Comparison of ENCODE assay signal across 8 mouse cellular contexts in the genomic region with DNA sequence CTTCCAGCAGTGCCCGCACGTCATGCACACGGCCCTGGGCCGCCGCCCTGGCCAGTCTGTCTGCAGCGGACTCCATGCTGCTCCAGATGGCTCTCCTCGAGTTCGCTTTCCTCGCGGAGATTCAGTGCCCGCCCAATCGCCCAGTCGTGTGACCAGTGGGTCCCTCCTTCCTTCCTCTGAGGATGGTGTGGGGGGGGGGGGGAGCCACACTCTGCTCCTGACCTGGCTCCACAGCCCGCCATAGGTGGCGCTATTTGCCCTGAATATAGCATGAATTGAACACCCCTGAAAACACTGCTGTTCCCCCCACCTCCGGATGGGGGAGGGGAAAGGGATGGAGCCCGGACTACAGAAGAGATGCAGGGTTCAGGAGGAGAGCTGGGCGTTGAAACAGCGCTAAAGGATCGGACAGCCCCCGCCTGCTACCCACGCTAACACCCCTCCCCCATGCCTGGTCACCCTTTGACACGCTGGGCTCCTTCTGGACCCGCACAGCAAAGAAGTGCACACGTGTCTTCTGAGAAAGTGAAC. TPM values are rescaled to one million over a fixed set of nuclear protein-coding genes. Genes with fewer than 3 reads are reported as not detected.
DNase-seq lines count a peak whose midpoint lies in the region; ATAC-seq and TF ChIP-seq lines count a peak whose summit lies in the region.

No protein-coding gene starts in this region.

- H3K27me3 ChIP-seq in forebrain, embryonic 12.5 days = peaks cover 85% of the 10 kb centered on the region
- peaks cover 73% of the 10 kb centered on the region for H3K27me3 ChIP-seq in kidney, postnatal 0 days (ENCODE audit: insufficient read depth, low read length)

- DNase-seq in B cell, adult 2 months = peak; percentile 37 to 41
- peak; percentile 85 for DNase-seq in Muller cell, postnatal 12 days (ENCODE audit: inconsistent ontology term)
- DNase-seq in kidney, postnatal 0 days (ENCODE audit: low spot score) = no peak
- DNase-seq in mesoderm, embryonic 11.5 days (ENCODE audit: low read depth, low spot score) = peak; percentile 62
- DNase-seq in left cerebral cortex, adult 9 months (ENCODE audit: low spot score in 2 of 2) = no peak
- no peak for DNase-seq in cerebellum, adult 9-11 months
- no peak for DNase-seq in cerebellum, adult 18-20 months

- H3K9me3 ChIP-seq in forebrain, embryonic 12.5 days = no peaks in the 10 kb centered on the region
- H3K9me3 ChIP-seq in kidney, postnatal 0 days (replicated peaks; ENCODE audit: low read length) = no peaks in the 10 kb centered on the region

- H3K4me1 ChIP-seq in forebrain, embryonic 12.5 days = peaks cover 6% of the 10 kb centered on the region
- no peaks in the 10 kb centered on the region for H3K4me1 ChIP-seq in kidney, postnatal 0 days (replicated peaks; ENCODE audit: insufficient read depth, low read length)

- H3K4me3 ChIP-seq in forebrain, embryonic 12.5 days (replicated peaks) = peak overlapping the region; percentile 9
- H3K4me3 ChIP-seq in kidney, postnatal 0 days (replicated peaks; ENCODE audit: low read depth, low read length) = 0 out of 2 replicates have a peak overlapping the region, but pooled peaks have one; percentile 6

- TF ChIP-seq CTCF in kidney, postnatal 0 days (IDR thresholded peaks at IDR 0.05; ENCODE audit: low read depth) = peak; percentile 32; the same call in 1 of the 2 replicates

- peak overlapping the region; percentile 32 for H3K4me2 ChIP-seq in forebrain, embryonic 12.5 days
- no peak overlapping the region for H3K4me2 ChIP-seq in kidney, postnatal 0 days (ENCODE audit: low read length)

- under 1% methylated on average over 25 of the region's 25 CpGs for WGBS in forebrain, embryonic 12.5 days
- under 1% methylated on average over 25 of the region's 25 CpGs for WGBS in kidney, postnatal 0 days

- H3K9ac ChIP-seq in forebrain, embryonic 12.5 days = no peak overlapping the region
- H3K9ac ChIP-seq in kidney, postnatal 0 days (ENCODE audit: low read depth, low read length) = no peak overlapping the region

- no peaks in the 10 kb centered on the region for H3K36me3 ChIP-seq in forebrain, embryonic 12.5 days (replicated peaks)
- H3K36me3 ChIP-seq in kidney, postnatal 0 days (ENCODE audit: insufficient read depth, low read length) = no peaks in the 10 kb centered on the region

- H3K27ac ChIP-seq in forebrain, embryonic 12.5 days = no peak overlapping the region
- H3K27ac ChIP-seq in kidney, postnatal 0 days = no peak overlapping the region

- peak; percentile 79 for ATAC-seq in forebrain, embryonic 12.5 days (ENCODE audit: low FRiP score)
- peak; percentile 43; the same call in 1 of the 2 replicates for ATAC-seq in kidney, postnatal 0 days (replicated peaks; ENCODE audit: low FRiP score, low read depth)

RNA-seq across cellular contexts. Expression of a gene that starts 12.4 kb away (rescaled TPM):
- polyA plus RNA-seq in forebrain, embryonic 12.5 days (2016; fragmentation: Nextera tagmentation; extraction: Ambion mirVana) = not detected in 2 replicates
- polyA plus RNA-seq in kidney, postnatal 0 days (2015; fragmentation: Nextera tagmentation; extraction: Ambion mirVana) = not detected in 2 replicates

RNA-seq across cellular contexts. Expression of a gene that starts 28.7 kb away (rescaled TPM):
- 0.27 and 0.28 TPM in 2 replicates for polyA plus RNA-seq in forebrain, embryonic 12.5 days (2016; fragmentation: Nextera tagmentation; extraction: Ambion mirVana)
- 3.3 and 4.9 TPM in 2 replicates for polyA plus RNA-seq in kidney, postnatal 0 days (2015; fragmentation: Nextera tagmentation; extraction: Ambion mirVana)

Comparison
In these comparisons a context has a peak if more than half of its experiments do, and no peak if none do; other contexts are left out.
1. DNase-seq: peak in B cell, adult 2 months (2 of 2), Muller cell, postnatal 12 days (single experiment) and mesoderm, embryonic 11.5 days (single experiment); none in kidney, postnatal 0 days (single experiment), left cerebral cortex, adult 9 months (0 of 2), cerebellum, adult 9-11 months (single experiment) and cerebellum, adult 18-20 months (0 of 2).